Mouse (Mus musculus): ENCODE measurements at regions not wholly inside any gene's neighbourhood (a gene's known extent, or its start where the extent isn't known, plus 50 kb on each side); places are given as distances from the start of the nearest gene placed in this dataset.
"Not testable (repeated sequence)": the region's sequence is repeated elsewhere in the genome, so short reads cannot be mapped to it uniquely, and the experiment has no call there.

GRCm38 (mm10) chr6:31132396-31133190 lies 173.7 kb upstream of the Klf14 start:
- ATAC-seq (ENCODE audit: low TSS enrichment), result no peak

GRCm38 (mm10) chr6:31133896-31134735 lies 175.2 kb upstream of the Klf14 start:
- ATAC-seq (ENCODE audit: low TSS enrichment), result peak; percentile 25; the same call in 1 of the 2 replicates

- no peak for ATAC-seq (ENCODE audit: low TSS enrichment)
These were observed 175.8 kb upstream of the Klf14 start for GRCm38 (mm10) chr6:31134736-31135077.

- no peak for ATAC-seq (ENCODE audit: low TSS enrichment)
These were observed 176.7 kb upstream of the Klf14 start for GRCm38 (mm10) chr6:31135580-31135979.

- no peak for ATAC-seq (ENCODE audit: low TSS enrichment)
These were observed 178.0 kb upstream of the Klf14 start for GRCm38 (mm10) chr6:31136895-31137294.

GRCm38 (mm10) chr6:31137351-31137750 lies 178.5 kb upstream of the Klf14 start:
- ATAC-seq (ENCODE audit: low TSS enrichment), result peak; percentile 44

GRCm38 (mm10) chr6:31140000-31140399 lies 181.1 kb upstream of the Klf14 start:
- no peak for ATAC-seq (ENCODE audit: low TSS enrichment)

GRCm38 (mm10) chr6:31140593-31140992 lies 181.7 kb upstream of the Klf14 start:
- ATAC-seq (ENCODE audit: low TSS enrichment), result no peak

- no peak for ATAC-seq (ENCODE audit: low TSS enrichment)
These were observed 182.6 kb upstream of the Klf14 start for GRCm38 (mm10) chr6:31141486-31141885.

GRCm38 (mm10) chr6:31142479-31143007 lies 183.7 kb upstream of the Klf14 start:
- not testable (repeated sequence) for ATAC-seq (ENCODE audit: low TSS enrichment)

GRCm38 (mm10) chr6:31145687-31146086 lies 186.8 kb upstream of the Klf14 start:
- ATAC-seq (ENCODE audit: low TSS enrichment), result peak; percentile 18

GRCm38 (mm10) chr6:31146779-31147178 lies 187.9 kb upstream of the Klf14 start:
- no peak for ATAC-seq (ENCODE audit: low TSS enrichment)

- ATAC-seq (ENCODE audit: low TSS enrichment), result no peak
These were observed 188.8 kb upstream of the Klf14 start for GRCm38 (mm10) chr6:31147682-31148081.

GRCm38 (mm10) chr6:31148311-31148856 lies 189.5 kb upstream of the Klf14 start:
- ATAC-seq (ENCODE audit: low TSS enrichment), result no peak

- no peak for ATAC-seq (ENCODE audit: low TSS enrichment)
These were observed 190.3 kb upstream of the Klf14 start for GRCm38 (mm10) chr6:31149164-31149563.

- ATAC-seq (ENCODE audit: low TSS enrichment), result no peak
These were observed 191.5 kb upstream of the Klf14 start for GRCm38 (mm10) chr6:31150416-31150815.

GRCm38 (mm10) chr6:31155857-31156256 lies 197.0 kb upstream of the Klf14 start:
- peak; percentile 31 for ATAC-seq (ENCODE audit: low TSS enrichment)

- ATAC-seq (ENCODE audit: low TSS enrichment), result no peak
These were observed 198.1 kb upstream of the Klf14 start for GRCm38 (mm10) chr6:31156999-31157398.

GRCm38 (mm10) chr6:31157429-31157828 lies 198.6 kb upstream of the Klf14 start:
- no peak for ATAC-seq (ENCODE audit: low TSS enrichment)

GRCm38 (mm10) chr6:31158648-31159047 lies 199.8 kb upstream of the Klf14 start:
- ATAC-seq (ENCODE audit: low TSS enrichment), result no peak

GRCm38 (mm10) chr6:31159240-31159639 lies 200.4 kb upstream of the Klf14 start:
- no peak for ATAC-seq (ENCODE audit: low TSS enrichment)

GRCm38 (mm10) chr6:31159935-31160670 lies 201.2 kb upstream of the Klf14 start:
- ATAC-seq (ENCODE audit: low TSS enrichment), result no peak
